Mouse (Mus musculus) heart, embryonic 13.5 days (tissue): ENCODE measurements around the gene Asb5. TPM values are rescaled to one million over a fixed set of nuclear protein-coding genes. Genes with fewer than 3 reads are reported as not detected.
"Not testable (repeated sequence)": the region's sequence is repeated elsewhere in the genome, so short reads cannot be mapped to it uniquely, and the experiment has no call there.

Experiments
- ATAC-seq: fragments of 200-750 bp; cut with Nextera tagmentation; 2 replicates; pipeline ENCODE4 v1.8.0; 2017; ENCODE audit warnings: moderate TSS enrichment; ENCODE audit not compliant: insufficient number of reproducible peaks, low FRiP score, low TSS enrichment; ENCODE audit errors: extremely low read depth
- H3K27ac ChIP-seq: fragments of 300-500 bp; sonication (generic); replicated peaks from 2 replicates; pipeline ENCODE4 v1.5.1; 2015; ENCODE audit warnings: moderate library complexity, mild to moderate bottlenecking, inconsistent platforms
- H3K27me3 ChIP-seq: fragments of 300-500 bp; sonication (generic); replicated peaks from 2 replicates; pipeline ENCODE4 v1.6.1; 2015; ENCODE audit warnings: mild to moderate bottlenecking, inconsistent platforms
- H3K36me3 ChIP-seq: fragments of 300-500 bp; sonication (generic); 2 replicates; pipeline ENCODE4 v1.6.1; 2015; ENCODE audit warnings: mild to moderate bottlenecking, inconsistent platforms
- H3K4me1 ChIP-seq: fragments of 300-500 bp; sonication (generic); 2 replicates; pipeline ENCODE4 v1.6.1; 2015; ENCODE audit warnings: inconsistent platforms
- H3K4me2 ChIP-seq: fragments of 300-500 bp; sonication (generic); 2 replicates; pipeline ENCODE4 v1.6.1; 2015; ENCODE audit warnings: inconsistent platforms, mild to moderate bottlenecking, moderate library complexity
- H3K4me3 ChIP-seq: fragments of 300-500 bp; sonication (generic); 2 replicates; pipeline ENCODE4 v1.5.1; 2015; ENCODE audit warnings: moderate library complexity, mild to moderate bottlenecking, inconsistent platforms
- H3K9ac ChIP-seq: fragments of 300-500 bp; sonication (generic); 2 replicates; pipeline ENCODE4 v1.6.1; 2015; ENCODE audit warnings: inconsistent platforms, mild to moderate bottlenecking, moderate library complexity
- H3K9me3 ChIP-seq: fragments of 300-500 bp; sonication (generic); 2 replicates; pipeline ENCODE4 v1.6.1; 2016; ENCODE audit warnings: inconsistent platforms
- WGBS: fragments of 180-500 bp; shearing (Covaris S2); methylation state at CpG from one replicate; pipeline ENCODE4 v1.1.7; 2015; ENCODE audit warnings: mixed read lengths; 5-methylcytosine and 5-hydroxymethylcytosine counted together
- polyA plus RNA-seq: library from polyadenylated mRNA; unstranded; fragments of >200 nt; fragmentation: Nextera tagmentation; extraction: Ambion mirVana; gene quantifications from 2 replicates; pipeline ENCODE4 v1.2.1, GENCODE M21; 2015

The Asb5 gene
- polyA plus RNA-seq, 1 experiment from 2014 or later, result 3.7 TPM

GRCm38 (mm10) chr8:54508814-54509213 is 20.6 kb upstream of the Asb5 start:
- Histone ChIP-seq H3K36me3 (no peaks in the 10 kb centered on the region), H3K9ac (peak overlapping the region; percentile 62), H3K9me3 (no peaks in the 10 kb centered on the region), H3K4me3 (peak overlapping the region; percentile 45), H3K27ac (no peak overlapping the region), H3K4me2 (peak overlapping the region; percentile 72), H3K4me1 (peaks cover 15% of the 10 kb centered on the region; the same call in 1 of the 2 replicates), H3K27me3 (no peaks in the 10 kb centered on the region)
- ATAC-seq, result no peak
- WGBS, result 8% methylated on average over 8 of the region's 11 CpGs

GRCm38 (mm10) chr8:54509221-54509721 is 20.1 kb upstream of the Asb5 start:
- 5% methylated on average over 10 of the region's 10 CpGs for whole genome bisulfite sequencing
- peak overlapping the region; percentile 72 for H3K4me2 ChIP-seq
- H3K9ac ChIP-seq, result peak overlapping the region; percentile 62
- no peaks in the 10 kb centered on the region for H3K27me3 ChIP-seq
- H3K9me3 ChIP-seq, result no peaks in the 10 kb centered on the region
- H3K27ac ChIP-seq, result no peak overlapping the region
- peaks cover 15% of the 10 kb centered on the region; the same call in 1 of the 2 replicates for H3K4me1 ChIP-seq
- H3K4me3 ChIP-seq, result peak overlapping the region; percentile 45
- no peak for ATAC-seq
- no peaks in the 10 kb centered on the region for H3K36me3 ChIP-seq

GRCm38 (mm10) chr8:54511791-54512190 is 17.6 kb upstream of the Asb5 start:
- Histone ChIP-seq H3K4me2 (no peak overlapping the region), H3K36me3 (0 out of 2 replicates have a peak, but pooled peaks cover 9% of the 10 kb centered on the region), H3K27ac (no peak overlapping the region), H3K4me3 (no peak overlapping the region), H3K27me3 (no peaks in the 10 kb centered on the region), H3K9ac (no peak overlapping the region), H3K9me3 (no peaks in the 10 kb centered on the region), H3K4me1 (peaks cover 19% of the 10 kb centered on the region)
- WGBS, result 45% methylated on average over 3 of the region's 3 CpGs
- no peak for ATAC-seq

GRCm38 (mm10) chr8:54512200-54512599 is 17.2 kb upstream of the Asb5 start:
- H3K9ac ChIP-seq, H3K4me3 ChIP-seq, H3K27me3 ChIP-seq, H3K9me3 ChIP-seq, H3K36me3 ChIP-seq, H3K27ac ChIP-seq, ATAC-seq, H3K4me2 ChIP-seq: not testable (repeated sequence)
- peaks cover 19% of the 10 kb centered on the region for H3K4me1 ChIP-seq
- 76% methylated on average over 5 of the region's 5 CpGs for WGBS

- H3K36me3 ChIP-seq, result peaks cover 48% of the 10 kb centered on the region
- no peak overlapping the region for H3K4me2 ChIP-seq
- WGBS, result 79% methylated on average over 10 of the region's 10 CpGs
- no peak overlapping the region for H3K27ac ChIP-seq
- no peaks in the 10 kb centered on the region for H3K9me3 ChIP-seq
- no peaks in the 10 kb centered on the region for H3K27me3 ChIP-seq
- H3K4me1 ChIP-seq, result peaks cover 15% of the 10 kb centered on the region
- no peak overlapping the region for H3K4me3 ChIP-seq
- no peak for ATAC-seq
- H3K9ac ChIP-seq, result no peak overlapping the region
These were observed 10.5 kb upstream of the Asb5 start for GRCm38 (mm10) chr8:54518756-54519460.

- H3K36me3 ChIP-seq, result peaks cover 61% of the 10 kb centered on the region
- no peaks in the 10 kb centered on the region for H3K9me3 ChIP-seq
- peaks cover 14% of the 10 kb centered on the region for H3K4me1 ChIP-seq
- WGBS, result 73% methylated on average over 4 of the region's 4 CpGs
- no peak overlapping the region for H3K27ac ChIP-seq
- no peak overlapping the region for H3K4me3 ChIP-seq
- H3K27me3 ChIP-seq, result no peaks in the 10 kb centered on the region
- H3K9ac ChIP-seq, result no peak overlapping the region
- no peak overlapping the region for H3K4me2 ChIP-seq
- no peak for ATAC-seq
These were observed 8.9 kb upstream of the Asb5 start for GRCm38 (mm10) chr8:54520516-54520915.

- Histone ChIP-seq H3K9ac (no peak overlapping the region), H3K4me1 (peaks cover 25% of the 10 kb centered on the region), H3K4me2 (no peak overlapping the region), H3K36me3 (peaks cover 59% of the 10 kb centered on the region), H3K27me3 (no peaks in the 10 kb centered on the region), H3K27ac (no peak overlapping the region), H3K4me3 (no peak overlapping the region), H3K9me3 (no peaks in the 10 kb centered on the region)
- WGBS, result 84% methylated on average over 2 of the region's 2 CpGs
- ATAC-seq, result no peak
These were observed 3.8 kb upstream of the Asb5 start for GRCm38 (mm10) chr8:54525606-54526005.

GRCm38 (mm10) chr8:54526700-54527099 is 2.7 kb upstream of the Asb5 start:
- Histone ChIP-seq H3K27ac (no peak overlapping the region), H3K4me2 (no peak overlapping the region)
- ATAC-seq, result no peak

GRCm38 (mm10) chr8:54528571-54528970 is 809 bp upstream of the Asb5 start:
- peaks cover 31% of the 10 kb centered on the region for H3K36me3 ChIP-seq
- H3K27ac ChIP-seq, result peak overlapping the region; percentile 87
- no peaks in the 10 kb centered on the region for H3K27me3 ChIP-seq
- peaks cover 26% of the 10 kb centered on the region for H3K4me1 ChIP-seq
- no peak for ATAC-seq
- peak overlapping the region; percentile 95 for H3K9ac ChIP-seq
- peak overlapping the region; percentile 79 for H3K4me2 ChIP-seq
- peak overlapping the region; percentile 87 for H3K4me3 ChIP-seq
- WGBS, result 30% methylated on average over 7 of the region's 7 CpGs
- no peaks in the 10 kb centered on the region for H3K9me3 ChIP-seq

More at GRCm38 (mm10) chr8:54526700-54527099, 2.7 kb upstream of the Asb5 start:
- Histone ChIP-seq H3K4me3 (no peak overlapping the region), H3K4me1 (peaks cover 26% of the 10 kb centered on the region), H3K9me3 (no peaks in the 10 kb centered on the region), H3K9ac (no peak overlapping the region), H3K36me3 (peaks cover 48% of the 10 kb centered on the region), H3K27me3 (no peaks in the 10 kb centered on the region)
- 93% methylated on average over 6 of the region's 6 CpGs for WGBS

- no peak for ATAC-seq
- WGBS, result 85% methylated on average over 5 of the region's 5 CpGs
- no peaks in the 10 kb centered on the region for H3K27me3 ChIP-seq
- H3K27ac ChIP-seq, result no peak overlapping the region
- no peak overlapping the region for H3K9ac ChIP-seq
- H3K4me1 ChIP-seq, result peaks cover 5% of the 10 kb centered on the region; the same call in 1 of the 2 replicates
- H3K4me2 ChIP-seq, result no peak overlapping the region
- no peaks in the 10 kb centered on the region for H3K36me3 ChIP-seq
- H3K4me3 ChIP-seq, result no peak overlapping the region
- 0 out of 2 replicates have a peak, but pooled peaks cover under 1% of the 10 kb centered on the region for H3K9me3 ChIP-seq
These were observed 5.8 kb downstream of the Asb5 start for GRCm38 (mm10) chr8:54535172-54535571.

- Histone ChIP-seq H3K27me3 (no peaks in the 10 kb centered on the region), H3K9me3 (0 out of 2 replicates have a peak, but pooled peaks cover 2% of the 10 kb centered on the region), H3K4me3 (no peak overlapping the region), H3K27ac (no peak overlapping the region), H3K9ac (no peak overlapping the region), H3K36me3 (no peaks in the 10 kb centered on the region), H3K4me2 (no peak overlapping the region), H3K4me1 (no peaks in the 10 kb centered on the region)
- no peak for ATAC-seq
- WGBS, result 76% methylated on average over 3 of the region's 3 CpGs
These were observed 7.9 kb downstream of the Asb5 start for GRCm38 (mm10) chr8:54537285-54537684.

GRCm38 (mm10) chr8:54541331-54541730 is 12.0 kb downstream of the Asb5 start:
- 0 out of 2 replicates have a peak, but pooled peaks cover 2% of the 10 kb centered on the region for H3K9me3 ChIP-seq
- 67% methylated on average over 1 of the region's 1 CpGs for WGBS
- H3K36me3 ChIP-seq, result no peaks in the 10 kb centered on the region
- H3K4me1 ChIP-seq, result no peaks in the 10 kb centered on the region
- H3K9ac ChIP-seq, result no peak overlapping the region
- ATAC-seq, result no peak
- H3K4me3 ChIP-seq, result no peak overlapping the region
- H3K4me2 ChIP-seq, result no peak overlapping the region
- H3K27ac ChIP-seq, result no peak overlapping the region
- no peaks in the 10 kb centered on the region for H3K27me3 ChIP-seq
